Mouse (Mus musculus) neural tube, embryonic 13.5 days (tissue): ENCODE results near the gene Rtbdn. TPM values are rescaled to one million over a fixed set of nuclear protein-coding genes. Genes with fewer than 3 reads are reported as not detected.
"Not testable (repeated sequence)": the region's sequence is repeated elsewhere in the genome, so short reads cannot be mapped to it uniquely, and the experiment has no call there.

Source experiments
- ATAC-seq: fragments of 200-750 bp; cut with Nextera tagmentation; 2 replicates; pipeline ENCODE4 v1.8.0; 2017; ENCODE audit warnings: low read depth, mild to moderate bottlenecking, moderate TSS enrichment, moderate library complexity
- H3K27ac ChIP-seq: fragments of 300-500 bp; sonication (generic); replicated peaks from 2 replicates; pipeline ENCODE4 v1.5.1; 2015; ENCODE audit warnings: moderate library complexity, mild to moderate bottlenecking, inconsistent platforms
- H3K27me3 ChIP-seq: fragments of 300-500 bp; sonication (generic); 2 replicates; pipeline ENCODE4 v1.6.1; 2015; ENCODE audit warnings: mild to moderate bottlenecking, inconsistent platforms
- H3K36me3 ChIP-seq: fragments of 300-500 bp; sonication (generic); 2 replicates; pipeline ENCODE4 v1.6.1; 2015; ENCODE audit warnings: mild to moderate bottlenecking, inconsistent platforms
- H3K4me1 ChIP-seq: fragments of 300-500 bp; sonication (generic); replicated peaks from 2 replicates; pipeline ENCODE4 v1.6.1; 2015; ENCODE audit warnings: inconsistent platforms
- H3K4me2 ChIP-seq: fragments of 300-500 bp; sonication (generic); 2 replicates; pipeline ENCODE4 v1.6.1; 2015; ENCODE audit warnings: inconsistent platforms, mild to moderate bottlenecking, moderate library complexity
- H3K4me3 ChIP-seq: fragments of 300-500 bp; sonication (generic); 2 replicates; pipeline ENCODE4 v1.5.1; 2015; ENCODE audit warnings: mild to moderate bottlenecking, inconsistent platforms
- H3K9ac ChIP-seq: fragments of 300-500 bp; sonication (generic); 2 replicates; pipeline ENCODE4 v1.6.1; 2015; ENCODE audit warnings: moderate library complexity, mild to moderate bottlenecking, inconsistent platforms
- H3K9me3 ChIP-seq: fragments of 300-500 bp; sonication (generic); 2 replicates; pipeline ENCODE4 v1.6.1; 2016; ENCODE audit warnings: inconsistent platforms
- WGBS: fragments of 180-500 bp; shearing (Covaris S2); methylation state at CpG from one replicate; pipeline ENCODE4 v1.1.7; 2015; 5-methylcytosine and 5-hydroxymethylcytosine counted together
- polyA plus RNA-seq: library from polyadenylated mRNA; unstranded; fragments of >200 nt; fragmentation: Nextera tagmentation; extraction: Ambion mirVana; gene quantifications from 2 replicates; pipeline ENCODE4 v1.2.1, GENCODE M21; 2015

The Rtbdn gene
- polyA plus RNA-seq = 1.4 and 1.6 TPM in 2 replicates

GRCm38 (mm10) chr8:84946528-84947240 is at the start of gene Rtbdn:
TSS of gene Rtbdn (plus strand) at chr8:84946991.
- H3K4me2 ChIP-seq = peak within 1 kb of the TSS; percentile 67
- H3K27me3 ChIP-seq = peaks cover 80% of the 10 kb centered on the region
- no peaks in the 10 kb centered on the region for H3K9me3 ChIP-seq
- WGBS = 7% methylated on average over 17 of the region's 17 CpGs
- H3K27ac ChIP-seq = peak within 1 kb of the TSS; percentile 73
- peak within 1 kb of the TSS; percentile 73 for H3K9ac ChIP-seq
- ATAC-seq = peak; percentile 28; the same call in 1 of the 2 replicates
- H3K36me3 ChIP-seq = no peaks in the 10 kb centered on the region
- peaks cover 37% of the 10 kb centered on the region for H3K4me1 ChIP-seq
- peak within 1 kb of the TSS; percentile 56 for H3K4me3 ChIP-seq

- Histone ChIP-seq H3K9me3 (no peaks in the 10 kb centered on the region), H3K9ac (no peak overlapping the region), H3K4me3 (no peak overlapping the region), H3K27me3 (peaks cover 45% of the 10 kb centered on the region), H3K27ac (no peak overlapping the region), H3K36me3 (no peaks in the 10 kb centered on the region), H3K4me2 (no peak overlapping the region), H3K4me1 (peaks cover 14% of the 10 kb centered on the region)
- 75% methylated on average over 4 of the region's 4 CpGs for WGBS
- ATAC-seq = no peak
Observed at GRCm38 (mm10) chr8:84901071-84901470, 45.7 kb upstream of the Rtbdn start.

DNA sequence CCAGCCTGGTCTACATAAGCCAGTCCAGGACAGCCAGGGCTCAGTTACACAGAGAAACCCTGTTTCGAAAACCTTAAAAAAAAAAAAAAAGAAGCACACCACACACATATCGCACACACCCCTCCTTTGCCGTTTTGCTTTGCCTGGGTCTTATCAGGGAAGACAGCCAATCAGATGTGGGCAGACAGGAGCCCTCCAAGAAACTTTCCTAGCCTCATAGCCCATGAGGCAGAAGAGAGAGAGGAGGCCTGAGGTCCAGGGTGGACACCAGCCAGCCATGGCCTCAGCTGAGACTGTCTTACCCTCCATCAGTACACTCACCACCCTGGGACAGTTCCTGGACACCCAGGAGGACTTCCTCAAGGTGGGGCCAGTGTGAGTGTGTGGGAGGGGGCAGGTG is 45.0 kb upstream of the Rtbdn start, which contains the start of gene Klf1:
Gene Klf1 (plus strand): TSS at position 177 of the 400 bp plus-strand sequence.
- Histone ChIP-seq H3K27me3 (peaks cover 45% of the 10 kb centered on the region), H3K9ac (peak within 1 kb of the TSS; percentile 76), H3K27ac (no peak within 1 kb of the TSS), H3K9me3 (no peaks in the 10 kb centered on the region), H3K4me3 (peak within 1 kb of the TSS; percentile 47), H3K4me1 (peaks cover 14% of the 10 kb centered on the region), H3K36me3 (no peaks in the 10 kb centered on the region), H3K4me2 (peak within 1 kb of the TSS; percentile 88)
- no peak for ATAC-seq
- WGBS = 85% methylated on average over 3 of the region's 3 CpGs

DNA sequence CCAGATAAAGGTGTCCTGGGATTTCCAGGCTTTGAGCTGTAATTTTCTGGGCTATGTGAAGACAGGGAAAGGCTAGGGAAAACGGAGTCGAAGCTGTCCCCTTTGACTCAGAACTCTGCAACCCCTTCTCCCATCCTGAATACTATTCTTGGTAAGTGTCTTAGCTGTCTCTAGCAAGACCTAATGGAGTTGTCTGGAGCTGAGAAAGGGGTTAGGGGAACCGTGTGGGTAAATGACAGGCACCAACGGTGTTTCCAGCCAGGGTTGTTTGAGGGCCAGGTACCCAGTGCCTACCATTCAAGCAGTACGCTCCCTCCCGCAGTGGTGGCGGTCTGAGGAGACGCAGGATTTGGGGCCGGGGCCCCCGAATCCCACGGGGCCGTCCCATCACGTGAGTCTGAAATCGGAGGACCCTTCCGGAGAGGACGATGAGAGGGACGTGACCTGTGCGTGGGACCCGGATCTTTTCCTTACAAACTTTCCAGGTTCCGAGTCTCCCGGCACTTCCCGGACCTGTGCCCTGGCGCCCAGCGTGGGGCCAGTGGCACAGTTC is 44.3 kb upstream of the Rtbdn start:
- ATAC-seq = 0 out of 2 replicates have a peak, but pooled peaks have one; percentile 7
- H3K4me3 ChIP-seq = peak overlapping the region; percentile 47
- WGBS = 4% methylated on average over 24 of the region's 24 CpGs
- peak overlapping the region; percentile 88 for H3K4me2 ChIP-seq
- peak overlapping the region; percentile 76 for H3K9ac ChIP-seq
- no peak overlapping the region for H3K27ac ChIP-seq
- H3K36me3 ChIP-seq = no peaks in the 10 kb centered on the region
- peaks cover 14% of the 10 kb centered on the region for H3K4me1 ChIP-seq
- H3K9me3 ChIP-seq = no peaks in the 10 kb centered on the region
- H3K27me3 ChIP-seq = peaks cover 45% of the 10 kb centered on the region

DNA sequence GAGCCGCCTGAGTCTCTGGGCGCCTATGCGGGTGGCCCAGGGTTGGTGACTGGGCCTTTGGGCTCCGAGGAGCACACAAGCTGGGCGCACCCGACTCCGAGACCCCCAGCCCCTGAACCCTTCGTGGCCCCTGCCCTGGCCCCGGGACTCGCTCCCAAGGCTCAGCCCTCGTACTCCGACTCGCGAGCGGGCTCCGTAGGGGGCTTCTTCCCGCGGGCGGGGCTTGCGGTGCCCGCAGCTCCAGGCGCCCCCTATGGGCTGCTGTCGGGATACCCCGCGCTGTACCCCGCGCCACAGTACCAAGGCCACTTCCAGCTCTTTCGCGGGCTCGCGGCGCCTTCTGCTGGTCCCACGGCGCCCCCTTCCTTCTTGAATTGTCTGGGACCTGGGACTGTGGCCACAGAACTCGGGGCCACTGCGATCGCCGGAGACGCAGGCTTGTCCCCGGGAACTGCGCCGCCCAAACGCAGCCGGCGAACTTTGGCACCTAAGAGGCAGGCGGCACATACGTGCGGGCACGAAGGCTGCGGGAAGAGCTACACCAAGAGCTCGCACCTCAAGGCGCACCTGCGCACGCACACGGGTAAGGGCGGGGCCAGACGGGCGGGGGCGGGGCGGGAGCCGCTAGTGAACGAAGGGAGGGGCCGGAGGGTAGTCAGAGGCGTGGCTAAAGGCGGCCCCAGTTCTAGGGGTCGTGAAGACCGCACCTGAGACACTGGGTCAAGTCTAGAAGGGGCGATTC is 43.7 kb upstream of the Rtbdn start:
- H3K36me3 ChIP-seq = no peaks in the 10 kb centered on the region
- H3K4me1 ChIP-seq = peaks cover 14% of the 10 kb centered on the region
- H3K9ac ChIP-seq = peak overlapping the region; percentile 76
- peak overlapping the region; percentile 47 for H3K4me3 ChIP-seq
- WGBS = under 1% methylated on average over 68 of the region's 68 CpGs
- peaks cover 41% of the 10 kb centered on the region for H3K27me3 ChIP-seq
- H3K4me2 ChIP-seq = peak overlapping the region; percentile 88
- peak; percentile 83 for ATAC-seq
- H3K9me3 ChIP-seq = no peaks in the 10 kb centered on the region
- H3K27ac ChIP-seq = no peak overlapping the region

DNA sequence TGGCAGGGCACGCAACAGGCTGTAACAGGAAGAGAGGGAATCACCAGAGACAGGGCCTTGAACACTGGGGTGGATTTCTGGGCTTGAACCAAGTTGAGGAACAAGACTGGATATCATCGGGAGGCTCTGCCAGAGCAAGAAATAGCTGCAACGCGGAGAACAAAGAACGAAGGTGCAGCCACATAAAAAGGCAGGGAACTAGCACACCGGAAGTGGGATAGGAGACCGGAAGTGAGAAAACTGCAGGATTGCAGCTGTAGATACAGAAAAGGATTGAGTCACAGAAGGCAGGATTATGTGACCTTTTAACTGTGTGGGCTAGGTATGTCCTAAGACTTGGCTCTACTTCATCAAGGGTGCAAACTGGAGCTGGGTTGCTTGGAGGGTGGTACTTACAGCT is 42.4 kb upstream of the Rtbdn start:
- ATAC-seq = no peak
- peaks cover 24% of the 10 kb centered on the region for H3K4me1 ChIP-seq
- WGBS = 91% methylated on average over 7 of the region's 7 CpGs
- H3K36me3 ChIP-seq = no peaks in the 10 kb centered on the region
- H3K27me3 ChIP-seq = peaks cover 44% of the 10 kb centered on the region
- no peak overlapping the region for H3K27ac ChIP-seq
- H3K4me2 ChIP-seq = no peak overlapping the region
- H3K9me3 ChIP-seq = no peaks in the 10 kb centered on the region
- H3K9ac ChIP-seq = no peak overlapping the region
- no peak overlapping the region for H3K4me3 ChIP-seq

DNA sequence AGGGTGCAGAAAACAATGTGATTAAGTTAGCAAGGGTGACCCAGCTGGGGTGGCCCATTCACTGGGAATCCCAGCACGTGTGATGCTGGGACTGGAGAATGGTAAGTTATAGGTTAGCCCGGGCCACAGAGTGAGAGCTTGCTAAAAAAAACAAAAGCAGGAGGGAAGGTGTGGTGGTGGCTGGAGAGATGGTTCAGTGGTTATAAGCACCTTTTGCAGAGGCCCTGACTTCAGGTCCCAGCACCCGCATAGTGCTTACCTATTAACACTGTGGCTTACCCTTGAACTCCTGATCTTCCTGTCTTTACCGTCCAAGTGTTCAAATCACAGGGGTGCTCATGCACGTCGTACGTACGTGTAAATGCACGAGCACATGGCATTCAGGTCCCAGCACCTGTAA is 39.8 kb upstream of the Rtbdn start:
- ATAC-seq = no peak
- no peaks in the 10 kb centered on the region for H3K9me3 ChIP-seq
- no peak overlapping the region for H3K4me3 ChIP-seq
- 90% methylated on average over 9 of the region's 9 CpGs for WGBS
- H3K4me1 ChIP-seq = peaks cover 26% of the 10 kb centered on the region
- no peak overlapping the region for H3K9ac ChIP-seq
- peaks cover 23% of the 10 kb centered on the region for H3K36me3 ChIP-seq
- peaks cover 50% of the 10 kb centered on the region for H3K27me3 ChIP-seq
- H3K4me2 ChIP-seq = no peak overlapping the region
- no peak overlapping the region for H3K27ac ChIP-seq

DNA sequence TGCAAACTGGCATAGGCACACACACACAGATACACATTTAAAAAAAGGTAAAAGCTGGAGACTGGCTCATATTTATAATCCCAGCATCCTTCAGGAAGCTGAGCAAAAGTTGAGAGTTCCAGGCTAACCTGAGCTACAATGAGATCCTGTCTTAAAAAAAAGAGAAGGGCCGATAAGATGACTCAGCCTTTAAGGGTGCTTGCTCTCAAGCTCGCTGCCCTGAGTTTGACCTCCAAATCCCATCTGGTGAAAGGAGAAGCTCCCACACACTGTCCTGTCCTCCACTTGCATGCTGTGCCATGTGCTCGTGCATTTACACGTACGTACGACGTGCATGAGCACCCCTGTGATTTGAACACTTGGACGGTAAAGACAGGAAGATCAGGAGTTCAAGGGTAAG is 39.3 kb upstream of the Rtbdn start:
- H3K9me3 ChIP-seq = no peaks in the 10 kb centered on the region
- H3K4me3 ChIP-seq = no peak overlapping the region
- H3K4me2 ChIP-seq = no peak overlapping the region
- ATAC-seq = no peak
- 82% methylated on average over 8 of the region's 8 CpGs for WGBS
- peaks cover 50% of the 10 kb centered on the region for H3K27me3 ChIP-seq
- peaks cover 28% of the 10 kb centered on the region for H3K36me3 ChIP-seq
- H3K4me1 ChIP-seq = peaks cover 25% of the 10 kb centered on the region
- H3K9ac ChIP-seq = no peak overlapping the region
- H3K27ac ChIP-seq = no peak overlapping the region

DNA sequence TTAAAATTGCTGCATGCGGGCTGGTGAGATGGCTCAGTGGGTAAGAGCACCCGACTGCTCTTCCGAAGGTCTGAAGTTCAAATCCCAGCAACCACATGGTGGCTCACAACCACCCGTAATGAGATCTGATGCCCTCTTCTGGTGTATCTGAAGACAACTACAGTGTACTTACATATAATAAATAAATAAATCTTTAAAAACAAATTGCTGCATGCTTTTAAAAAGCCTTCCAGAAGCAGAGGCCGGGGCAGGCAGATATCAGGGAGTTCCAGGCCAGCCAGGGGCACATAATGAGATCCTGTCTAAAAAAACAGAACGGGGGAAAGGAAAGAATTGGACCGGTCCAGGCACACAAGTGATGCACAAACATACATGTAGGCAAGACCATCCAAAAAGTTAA is 38.8 kb upstream of the Rtbdn start:
- H3K4me1 ChIP-seq = peaks cover 25% of the 10 kb centered on the region
- H3K27me3 ChIP-seq = peaks cover 52% of the 10 kb centered on the region
- WGBS = 26% methylated on average over 7 of the region's 7 CpGs

GRCm38 (mm10) chr8:84908421-84909161 is 38.2 kb upstream of the Rtbdn start, which contains the start of gene Dnase2a:
TSS of gene Dnase2a (plus strand) at chr8:84908560.
- WGBS = under 1% methylated on average over 45 of the region's 45 CpGs
- ATAC-seq = peak; percentile 81
- Histone ChIP-seq H3K9ac (peak within 1 kb of the TSS; percentile 64), H3K27ac (no peak within 1 kb of the TSS), H3K36me3 (peaks cover 36% of the 10 kb centered on the region), H3K27me3 (peaks cover 58% of the 10 kb centered on the region), H3K4me3 (peak within 1 kb of the TSS; percentile 39), H3K4me2 (peak within 1 kb of the TSS; percentile 55), H3K9me3 (no peaks in the 10 kb centered on the region), H3K4me1 (peaks cover 25% of the 10 kb centered on the region)

More for the DNA sequence above, 38.8 kb upstream of the Rtbdn start:
- not testable (repeated sequence) for H3K9ac ChIP-seq, H3K9me3 ChIP-seq, H3K27ac ChIP-seq, ATAC-seq
- Histone ChIP-seq H3K36me3 (peaks cover 33% of the 10 kb centered on the region), H3K4me2 (peak overlapping the region; percentile 55), H3K4me3 (peak overlapping the region; percentile 39)

DNA sequence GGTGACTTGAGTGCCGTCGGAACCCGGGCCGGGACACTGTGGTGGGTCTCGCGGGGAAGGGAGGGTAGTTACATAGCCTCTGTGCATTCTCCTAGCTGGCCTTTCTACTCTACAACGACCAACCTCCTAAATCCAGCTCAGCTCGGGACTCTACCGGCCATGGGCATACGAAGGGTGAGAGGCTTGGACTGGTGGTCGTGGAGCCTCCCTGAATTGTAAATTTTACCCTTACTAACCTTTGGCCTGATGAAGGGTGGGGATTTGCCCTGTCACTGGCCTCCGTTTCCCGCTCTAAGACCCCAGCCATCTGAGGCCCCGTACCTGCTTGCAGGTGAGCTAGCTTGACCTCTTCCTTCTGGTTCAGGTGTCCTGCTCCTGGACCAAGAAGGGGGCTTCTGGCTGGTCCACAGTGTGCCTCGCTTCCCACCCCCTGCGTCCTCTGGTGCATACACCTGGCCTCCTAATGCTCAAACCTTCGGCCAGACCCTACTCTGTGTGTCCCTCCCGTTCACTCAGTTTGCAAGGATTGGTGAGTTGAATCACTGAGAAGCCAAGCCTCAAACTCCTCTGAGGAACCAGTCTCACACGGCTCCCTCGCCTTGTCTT is 37.5 kb upstream of the Rtbdn start:
- H3K4me2 ChIP-seq = peak overlapping the region; percentile 55
- H3K27ac ChIP-seq = no peak overlapping the region
- H3K9me3 ChIP-seq = no peaks in the 10 kb centered on the region
- 48% methylated on average over 20 of the region's 20 CpGs for WGBS
- ATAC-seq = no peak; the same call in 1 of the 2 replicates
- peaks cover 63% of the 10 kb centered on the region for H3K27me3 ChIP-seq
- peak overlapping the region; percentile 39 for H3K4me3 ChIP-seq
- peak overlapping the region; percentile 64 for H3K9ac ChIP-seq
- peaks cover 24% of the 10 kb centered on the region for H3K4me1 ChIP-seq
- H3K36me3 ChIP-seq = peaks cover 40% of the 10 kb centered on the region
